Mouse (Mus musculus) spleen, adult 2 months (tissue): Measurements from ENCODE around the gene Mrpl4.

Experiments used
- CTCF ChIP-seq: fragments of 200-500 bp; IDR thresholded peaks from 2 replicates; pipeline ENCODE4 v1.5.1; 2011; ENCODE audit warnings: mild to moderate bottlenecking, inconsistent platforms; ENCODE audit not compliant: insufficient read depth, insufficient read length, insufficient replicate concordance; ENCODE audit errors: extremely low read depth
- POLR2A ChIP-seq: fragments of 200-500 bp; IDR thresholded peaks from 2 replicates; pipeline ENCODE4 v1.6.1; 2011; ENCODE audit warnings: low read depth, low read length, inconsistent platforms

DNA sequence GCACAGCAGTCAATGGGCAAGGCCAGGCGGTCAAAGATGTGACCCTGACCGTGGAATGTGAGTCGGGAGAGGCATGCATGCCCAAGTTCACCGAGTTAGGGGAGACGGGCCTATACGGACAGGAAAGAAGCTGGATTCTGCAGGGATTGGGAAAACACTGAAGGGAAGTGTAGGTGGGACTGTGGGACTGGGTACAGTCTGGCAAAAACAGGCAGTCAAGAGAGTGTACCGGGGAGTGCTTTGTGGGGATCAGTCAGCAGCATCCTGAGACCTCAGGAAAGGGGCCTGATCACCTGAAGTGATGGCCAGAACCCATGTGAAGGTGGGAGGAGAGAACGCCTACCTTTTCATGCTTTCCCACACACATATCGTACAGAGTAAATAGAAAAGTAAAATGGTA lies 33.0 kb downstream of the Mrpl4 start:
- TF ChIP-seq CTCF (no peak), POLR2A (no peak)
